Mouse (Mus musculus): ENCODE data around the gene Copz1.
A peak's percentile ranks its signal among the peaks of the same experiment; 100 is the strongest.
"Not testable (repeated sequence)": the region's sequence is repeated elsewhere in the genome, so short reads cannot be mapped to it uniquely, and the experiment has no call there.

Gene Copz1

DNA sequence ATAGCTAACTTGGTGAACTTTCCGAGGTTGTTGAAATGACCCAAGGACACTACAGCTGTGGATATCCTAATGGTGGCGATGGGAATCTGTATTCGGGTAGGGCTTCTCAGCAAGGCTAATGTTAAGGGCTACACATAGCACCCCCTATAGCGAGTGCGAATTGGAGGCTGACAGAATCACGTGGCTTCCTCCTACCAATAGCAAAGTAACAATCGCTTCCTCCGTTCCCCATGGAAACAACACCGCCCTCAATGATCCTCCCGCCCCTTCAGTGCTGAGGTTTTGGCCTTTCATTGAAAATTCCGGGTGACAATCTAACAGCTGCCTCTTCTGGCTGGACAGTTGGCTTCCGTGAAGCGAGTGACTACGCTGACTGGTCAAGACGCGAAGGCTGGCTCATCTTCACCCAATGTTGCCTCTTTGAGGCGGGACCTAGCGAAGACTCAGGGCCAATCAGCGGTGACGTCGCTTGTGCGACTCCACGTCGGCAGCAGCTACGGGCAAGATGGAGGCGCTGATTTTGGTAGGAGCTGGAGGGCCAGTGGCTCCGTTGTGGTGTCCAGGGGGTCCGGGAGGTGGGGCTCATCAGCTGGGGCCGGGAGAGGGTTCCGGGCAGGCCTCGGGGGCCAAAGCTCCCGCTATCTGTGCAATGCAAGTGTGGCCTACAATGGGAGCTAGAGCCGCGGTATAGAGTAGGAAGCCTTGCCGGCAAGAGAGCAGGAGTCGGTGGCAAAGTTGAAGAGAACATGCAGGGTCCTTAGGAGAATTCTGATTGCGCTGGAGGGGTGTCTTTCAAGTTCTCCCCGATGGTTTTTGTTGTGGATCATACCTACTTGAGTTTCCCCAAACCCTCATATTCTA lies at the start of gene Copz1:
TSS of gene Copz1 (plus strand) at position 296 of the 861 bp plus-strand sequence.
- peak; percentile 86 to 95 for DNase-seq

DNA sequence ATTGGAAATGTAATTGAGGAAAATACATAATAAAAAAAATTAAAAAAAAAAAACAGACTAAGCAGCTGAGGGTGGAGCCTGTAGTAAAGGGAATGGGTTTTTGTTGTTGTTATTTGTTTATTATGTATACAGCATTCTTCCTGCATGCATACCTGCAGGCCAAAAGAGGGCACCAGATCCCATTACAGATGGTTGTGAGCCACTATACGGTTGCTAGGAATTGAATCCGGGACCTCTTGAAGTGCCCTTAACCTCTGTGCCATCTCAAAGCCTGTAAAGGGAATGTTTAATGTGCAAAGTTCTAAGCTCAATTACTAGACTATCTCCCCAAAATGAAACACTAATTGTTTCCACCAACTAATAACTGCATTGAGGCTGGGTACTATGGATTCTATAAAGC lies 48.4 kb upstream of the Copz1 start:
- no peak for DNase-seq

DNA sequence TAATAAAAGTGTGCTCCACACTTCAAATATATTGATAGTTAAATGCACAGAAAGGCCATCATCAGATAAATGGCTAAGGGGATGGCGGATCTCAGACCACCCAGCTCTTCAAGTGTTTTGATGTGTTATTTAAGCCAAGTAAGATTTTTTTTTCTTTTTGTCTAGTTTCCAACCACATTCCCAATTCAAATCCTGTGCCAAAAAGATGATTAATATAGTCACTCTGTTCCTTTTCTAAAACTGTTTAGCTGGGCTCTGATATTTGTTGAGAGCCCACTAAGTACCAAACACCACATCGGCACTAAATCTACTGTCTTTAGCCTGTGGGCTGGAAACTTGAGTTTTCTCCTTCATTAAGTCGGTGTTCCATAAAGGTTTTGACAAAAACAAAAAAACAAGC lies 45.5 kb upstream of the Copz1 start:
- no peak for DNase-seq

DNA sequence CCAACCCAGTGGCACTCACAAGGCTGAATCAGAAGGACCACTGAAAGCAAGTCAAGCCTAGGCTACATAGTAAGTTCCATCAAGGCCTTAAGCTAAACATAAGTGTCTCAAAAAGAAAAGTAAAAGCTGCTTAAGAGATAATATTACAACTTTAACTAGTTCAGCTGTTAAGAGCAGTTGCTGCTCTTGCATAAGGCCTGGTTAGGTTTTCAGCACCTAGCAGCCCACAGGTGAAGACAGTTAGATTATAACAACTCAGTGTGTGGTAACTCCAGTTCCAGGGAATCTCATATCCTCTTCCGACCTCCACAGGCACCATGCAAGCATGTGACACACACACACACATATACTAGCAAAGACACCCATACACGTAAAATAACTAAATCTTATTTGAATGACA lies 44.9 kb upstream of the Copz1 start:
- DNase-seq, result no peak

DNA sequence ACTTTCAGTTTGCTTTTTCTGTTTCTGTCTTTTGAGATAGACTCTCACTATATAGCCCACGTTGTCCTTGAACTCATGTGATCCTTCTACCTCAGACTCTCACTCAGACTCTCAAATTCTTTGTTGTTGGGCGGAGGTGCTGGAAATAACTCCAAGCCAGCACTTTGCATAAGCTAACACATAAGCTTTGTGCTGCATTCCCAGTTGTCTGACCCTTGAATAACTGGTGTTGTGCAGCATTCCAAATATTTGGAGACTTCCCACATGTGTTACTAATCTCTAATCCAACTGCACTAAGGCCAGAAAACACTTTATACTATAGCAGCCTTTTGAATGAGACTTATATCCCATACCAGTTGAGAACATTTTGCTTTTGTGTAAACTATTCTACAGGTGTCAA lies 43.6 kb upstream of the Copz1 start:
- no peak for DNase-seq

DNA sequence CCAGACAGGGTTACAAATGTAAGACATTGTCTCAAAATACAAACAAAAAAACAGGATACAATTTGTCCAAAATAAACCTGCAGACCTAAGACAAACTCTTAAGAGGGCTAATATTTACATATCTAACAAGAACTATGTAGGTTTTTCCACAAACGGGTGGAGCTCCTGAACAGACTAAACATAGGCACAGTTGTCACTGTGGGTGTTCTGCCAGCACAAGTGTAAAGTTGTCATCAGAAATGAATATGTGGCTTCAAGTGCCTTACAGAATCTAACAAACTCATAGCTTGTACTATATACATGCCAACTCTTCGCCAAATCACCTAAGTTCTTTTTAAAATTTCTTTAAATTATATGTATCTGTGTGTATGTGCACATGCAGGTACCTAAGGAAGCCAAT lies 39.4 kb upstream of the Copz1 start:
- no peak for DNase-seq

DNA sequence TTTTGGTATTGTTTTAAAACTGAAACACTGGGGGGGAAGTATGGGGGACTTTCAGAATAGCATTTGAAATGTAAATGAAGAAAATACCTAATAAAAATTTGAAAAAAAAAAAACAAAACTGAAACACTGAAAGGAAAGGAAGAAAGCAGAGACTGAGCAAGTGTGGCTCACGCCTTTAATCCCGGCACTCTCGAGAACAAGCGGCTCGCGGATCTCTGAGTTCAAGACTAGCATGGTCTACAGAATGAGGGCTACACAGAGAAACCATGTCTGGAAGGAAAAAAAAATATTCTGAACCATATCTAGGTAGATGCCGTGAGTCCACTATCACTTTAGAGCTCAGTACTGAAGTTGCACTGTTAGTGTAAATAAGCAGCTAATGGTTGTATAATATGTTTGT lies 35.2 kb upstream of the Copz1 start:
- DNase-seq, result no peak

DNA sequence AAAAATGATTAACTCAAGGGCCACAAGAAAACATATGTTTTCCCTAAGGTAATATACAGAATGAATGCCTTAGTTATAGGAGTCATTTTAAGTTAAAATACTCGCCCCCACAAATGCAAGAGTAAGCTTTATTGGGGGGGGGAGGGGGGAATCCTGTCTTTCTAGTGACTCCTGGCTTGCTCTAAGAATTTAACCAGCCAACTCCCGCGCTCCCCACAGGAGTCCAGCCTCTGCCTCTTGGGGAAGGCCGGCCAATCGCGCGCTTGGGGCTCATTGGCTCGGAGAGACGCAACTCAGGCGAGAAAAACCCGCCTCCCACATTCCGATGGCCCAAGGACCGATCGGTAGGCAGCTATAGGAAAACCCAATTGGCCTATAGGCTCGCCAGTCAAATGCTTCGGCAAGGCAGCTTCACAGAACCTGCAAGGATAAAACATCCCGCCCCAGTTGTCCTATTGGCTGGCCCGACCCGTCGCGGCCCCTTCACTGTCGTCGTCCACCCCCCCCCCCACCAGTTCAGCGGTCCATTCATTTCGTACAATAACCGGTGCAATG lies 33.3 kb upstream of the Copz1 start:
- DNase-seq, result peak; percentile 85 to 93

DNA sequence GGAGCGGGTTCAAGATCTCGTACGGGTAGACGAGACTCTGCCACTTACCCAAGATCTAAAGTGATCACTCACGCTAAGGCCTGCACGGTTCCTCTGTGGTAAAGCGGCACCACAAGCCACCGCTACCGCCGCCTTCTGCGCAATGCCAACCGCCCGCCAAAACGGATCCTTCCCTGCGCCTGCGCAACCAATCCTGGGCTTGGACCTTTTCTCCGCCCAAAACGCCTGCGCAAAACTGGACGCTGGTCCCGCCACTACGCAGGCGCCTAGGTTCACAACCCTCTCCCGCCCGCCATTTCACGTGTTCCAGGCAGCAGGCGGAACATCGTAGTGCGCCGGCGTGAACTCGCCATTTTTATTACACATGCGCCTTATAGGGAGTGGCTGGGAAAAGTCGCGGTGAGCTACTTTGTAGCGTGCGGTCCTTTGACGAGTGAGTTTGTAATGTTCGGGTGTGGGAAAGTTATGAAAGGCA lies 32.8 kb upstream of the Copz1 start, which contains the start of gene Cbx5:
TSS of gene Cbx5 (minus strand) at position 132 of the 475 bp plus-strand sequence.
- peak; percentile 93 to 97 for DNase-seq

DNA sequence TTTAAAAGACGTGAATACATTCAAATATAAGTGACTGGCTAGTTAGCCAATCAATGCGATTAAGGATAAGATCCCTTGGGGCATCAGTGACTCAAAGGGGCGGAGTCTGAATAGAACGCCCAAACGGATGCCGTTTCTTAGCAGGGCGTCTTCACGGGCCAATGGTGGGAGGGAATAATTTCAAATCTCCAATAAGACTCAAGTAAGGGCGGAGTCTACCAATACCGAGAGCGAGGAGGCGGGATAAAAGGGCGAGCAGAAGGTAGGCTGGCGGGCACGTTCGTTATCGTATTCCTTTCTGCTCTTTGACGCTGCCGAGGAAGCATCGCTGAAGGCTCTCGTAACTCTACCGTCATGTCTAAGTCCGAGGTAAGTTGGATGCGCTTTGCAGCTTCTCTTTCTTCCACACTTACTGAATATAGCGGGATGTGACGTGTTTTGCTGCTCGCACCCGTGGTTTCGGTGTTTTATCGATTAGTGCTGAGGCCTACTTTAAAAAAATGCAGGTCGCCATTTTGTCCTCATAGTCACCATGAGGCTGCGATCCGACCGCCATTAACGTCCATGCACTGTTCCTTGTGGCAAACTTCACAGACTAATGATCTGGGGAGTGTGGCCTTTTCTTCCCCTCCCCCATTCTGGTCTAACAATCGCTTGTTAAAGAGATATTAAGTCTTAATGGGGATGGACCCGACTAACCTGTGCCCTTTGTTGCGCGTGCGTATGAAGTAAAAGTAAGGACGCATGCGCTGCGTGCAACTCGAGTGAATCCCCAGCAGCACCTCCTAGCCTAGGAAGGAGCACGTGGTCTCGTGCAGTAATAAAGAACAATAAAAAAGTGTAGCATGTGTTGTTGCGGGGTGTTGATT lies 32.1 kb upstream of the Copz1 start, which contains the start of gene Hnrnpa1:
TSS of gene Hnrnpa1 (plus strand) at position 273 of the 869 bp plus-strand sequence.
- DNase-seq, result peak; percentile 87 to 93

DNA sequence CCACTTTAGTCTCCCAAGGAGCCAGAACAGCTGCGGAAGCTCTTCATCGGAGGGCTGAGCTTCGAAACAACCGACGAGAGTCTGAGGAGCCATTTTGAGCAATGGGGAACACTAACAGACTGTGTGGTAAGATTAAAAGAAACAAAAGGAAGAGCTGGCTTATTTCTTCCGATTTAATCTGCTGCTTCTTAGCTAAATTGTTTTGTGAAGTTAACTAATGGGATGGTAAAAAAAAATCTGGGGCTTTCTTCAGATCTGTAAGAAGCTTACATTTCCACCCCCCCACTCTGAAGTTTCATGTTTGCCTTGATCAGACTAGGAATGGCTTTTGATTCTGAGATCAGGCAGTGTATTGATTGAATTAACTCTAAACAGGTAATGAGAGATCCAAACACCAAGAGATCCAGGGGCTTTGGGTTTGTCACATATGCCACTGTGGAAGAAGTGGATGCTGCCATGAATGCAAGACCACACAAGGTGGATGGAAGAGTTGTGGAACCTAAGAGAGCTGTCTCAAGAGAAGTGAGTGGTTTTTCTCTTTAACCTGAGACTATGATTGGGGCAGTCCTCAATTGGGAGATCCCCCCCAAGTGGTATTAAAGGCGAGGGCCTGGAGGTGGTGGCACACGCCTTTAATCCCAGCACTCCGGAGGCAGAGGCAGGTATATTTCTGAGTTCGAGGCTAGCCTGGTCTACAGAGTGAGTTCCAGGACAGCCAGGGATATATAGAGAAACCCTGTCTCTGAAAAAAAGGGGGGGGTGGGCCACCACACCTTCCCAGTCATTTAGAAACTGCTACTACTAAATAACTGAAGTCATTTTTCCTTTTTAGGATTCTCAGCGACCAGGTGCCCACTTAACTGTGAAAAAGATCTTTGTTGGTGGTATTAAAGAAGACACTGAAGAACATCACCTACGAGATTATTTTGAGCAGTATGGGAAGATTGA lies 31.2 kb upstream of the Copz1 start:
- not testable (repeated sequence) for DNase-seq

DNA sequence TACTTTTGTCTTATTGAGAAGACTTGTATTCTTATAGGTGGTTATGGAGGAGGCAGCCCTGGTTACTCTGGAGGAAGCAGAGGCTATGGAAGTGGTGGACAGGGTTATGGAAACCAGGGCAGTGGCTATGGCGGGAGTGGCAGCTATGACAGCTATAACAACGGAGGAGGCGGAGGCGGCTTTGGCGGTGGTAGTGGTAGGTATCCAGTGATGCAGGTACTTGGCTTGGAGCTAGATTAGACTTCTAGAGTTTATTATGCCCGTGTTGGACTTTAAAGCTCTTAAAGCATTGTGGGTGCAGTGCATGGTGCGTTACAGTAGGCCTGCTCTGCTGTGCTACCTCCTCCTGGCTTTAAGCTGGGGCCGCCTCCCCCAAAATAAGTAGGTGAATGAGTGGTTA lies 29.6 kb upstream of the Copz1 start:
- no peak for DNase-seq

DNA sequence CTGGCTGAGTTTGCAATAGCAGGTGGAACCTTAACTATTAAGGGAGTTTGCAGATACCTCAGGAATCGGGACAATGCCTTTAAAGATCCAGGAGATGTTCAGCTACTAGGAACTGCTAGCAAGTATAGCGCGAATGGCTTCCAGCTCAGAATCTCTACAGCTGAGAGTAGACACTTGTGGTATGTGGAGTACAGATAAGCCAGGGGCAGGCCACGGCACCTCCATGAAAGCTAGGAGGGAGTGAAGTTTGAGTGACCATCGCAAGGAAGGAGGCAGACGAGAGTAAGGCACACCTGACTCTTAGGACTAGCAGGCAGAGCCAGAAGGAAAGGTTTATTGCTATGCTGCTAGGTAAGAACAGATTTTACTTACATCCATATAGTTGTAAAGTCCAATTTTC lies 26.9 kb upstream of the Copz1 start:
- DNase-seq, result no peak

DNA sequence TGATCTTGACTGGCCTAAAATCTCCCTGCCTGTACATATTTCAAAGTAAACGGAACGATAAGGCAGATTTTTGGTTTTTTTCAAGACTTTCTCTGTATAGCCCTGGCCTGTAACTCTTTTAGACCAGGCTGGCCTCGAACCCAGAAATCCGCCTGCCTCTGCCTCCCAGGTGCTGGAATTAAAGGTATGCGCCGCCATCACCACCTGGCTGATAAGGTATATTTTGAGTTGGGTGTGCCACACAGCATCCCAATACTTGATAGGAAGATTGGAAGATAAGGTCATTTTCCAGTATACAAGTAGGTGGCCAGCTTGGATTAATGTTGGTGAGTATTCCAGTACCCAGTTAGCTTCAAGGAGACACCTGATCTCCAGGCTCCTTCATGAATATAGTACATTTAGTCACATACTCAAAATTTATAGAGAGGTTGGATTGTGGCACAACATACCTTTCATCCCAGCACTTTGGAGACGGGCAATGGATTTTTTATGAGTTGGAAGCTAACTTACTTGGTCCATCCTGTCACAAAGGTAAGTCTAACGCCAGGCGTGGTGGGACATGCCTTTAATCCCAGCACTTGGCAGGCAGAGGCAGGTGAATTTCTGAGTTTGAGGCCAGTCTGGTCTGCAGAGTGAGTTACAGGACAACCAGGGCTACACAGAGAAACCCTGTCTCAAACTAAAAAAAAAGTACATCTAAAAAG lies 25.3 kb upstream of the Copz1 start:
- DNase-seq, result no peak

DNA sequence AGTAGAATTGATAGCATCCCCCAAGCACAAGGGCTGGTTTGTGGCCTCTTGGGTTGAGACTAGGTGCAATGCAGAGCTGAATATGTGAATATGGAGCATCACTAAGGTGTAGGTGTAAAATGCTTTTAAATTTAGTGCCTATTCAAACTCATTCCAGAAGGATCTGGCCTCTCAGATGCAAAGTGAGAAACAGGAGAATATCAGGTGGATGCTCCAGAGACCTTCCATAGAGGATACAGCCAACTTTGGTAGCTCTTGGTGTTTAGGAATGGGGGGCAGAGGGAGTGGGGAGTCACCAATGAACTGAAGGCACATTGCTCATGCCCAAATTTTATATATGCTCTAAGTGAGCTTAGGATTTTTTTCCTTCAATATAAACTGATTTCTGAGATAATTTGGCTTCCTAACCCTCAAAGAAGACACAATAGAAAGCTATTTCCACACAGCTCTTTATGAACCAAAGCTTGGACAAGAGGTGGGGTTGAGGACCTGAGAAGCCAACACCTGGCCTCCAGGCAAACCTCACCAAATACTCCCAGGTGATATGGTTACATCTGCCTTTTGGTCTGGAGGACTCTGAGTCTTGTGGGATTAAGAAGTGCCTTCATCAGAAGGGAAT lies 24.6 kb upstream of the Copz1 start:
- DNase-seq, result no peak

DNA sequence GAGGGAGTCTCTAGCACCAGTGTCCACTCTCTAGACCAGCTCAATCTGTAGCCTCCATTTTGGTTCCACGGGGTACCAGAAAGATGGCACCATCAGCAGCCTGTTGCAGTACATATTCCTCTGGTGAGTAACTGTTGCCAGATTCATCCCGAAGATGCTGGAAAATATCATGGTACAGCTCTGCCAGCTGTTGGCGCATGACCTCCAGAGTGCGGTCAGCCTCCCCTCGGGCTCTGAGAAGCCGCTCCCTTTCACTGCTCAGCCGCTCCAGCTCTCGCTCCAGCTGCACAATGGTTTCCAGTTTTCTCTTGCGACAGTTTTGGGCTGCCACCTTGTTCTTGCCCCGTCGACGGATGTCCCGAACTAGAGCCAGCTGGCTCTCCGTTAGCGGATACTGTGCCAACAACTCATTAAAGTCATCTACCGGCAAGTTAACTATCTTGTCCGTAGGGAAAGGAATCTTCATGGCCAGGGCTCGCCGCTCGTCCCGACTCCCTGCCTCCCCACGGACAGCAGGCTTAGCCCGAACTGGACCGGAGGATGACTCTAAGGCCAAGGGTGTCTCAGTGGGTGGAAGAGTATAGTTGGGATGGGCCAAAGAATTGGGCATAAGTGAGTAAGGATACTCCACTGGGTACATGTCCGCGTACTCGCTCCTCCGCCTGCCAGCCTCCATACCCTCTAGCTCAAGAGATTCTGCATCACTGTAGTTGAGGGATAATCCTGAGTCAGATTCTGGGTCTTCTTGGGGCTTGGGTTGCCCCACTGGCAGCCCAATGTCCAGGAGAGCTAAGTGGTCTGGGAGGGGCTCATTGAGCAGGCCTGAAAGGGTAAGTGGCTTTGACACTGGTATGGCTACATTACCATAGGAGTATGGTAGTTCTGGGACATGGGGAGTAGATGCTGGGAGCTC lies 23.9 kb upstream of the Copz1 start:
- no peak for DNase-seq

DNA sequence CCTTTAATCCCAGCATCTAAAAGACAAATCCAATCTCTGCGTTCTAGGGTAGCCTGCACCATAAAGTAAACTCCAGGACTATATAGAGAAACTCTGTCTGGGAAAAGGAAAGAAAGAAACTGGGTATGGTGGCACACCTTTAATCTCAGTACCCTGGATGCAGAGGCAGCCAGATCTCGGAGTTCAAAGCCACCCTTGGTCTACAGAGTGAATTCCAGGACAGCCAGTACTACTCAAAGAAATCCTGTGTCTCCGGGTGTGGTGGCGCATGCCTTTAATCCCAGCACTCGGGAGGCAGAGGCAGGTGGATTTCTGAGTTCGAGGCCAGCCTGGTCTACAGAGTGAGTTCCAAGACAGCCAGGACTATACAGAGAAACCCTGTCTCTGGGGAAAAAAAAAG lies 23.0 kb upstream of the Copz1 start:
- not testable (repeated sequence) for DNase-seq

DNA sequence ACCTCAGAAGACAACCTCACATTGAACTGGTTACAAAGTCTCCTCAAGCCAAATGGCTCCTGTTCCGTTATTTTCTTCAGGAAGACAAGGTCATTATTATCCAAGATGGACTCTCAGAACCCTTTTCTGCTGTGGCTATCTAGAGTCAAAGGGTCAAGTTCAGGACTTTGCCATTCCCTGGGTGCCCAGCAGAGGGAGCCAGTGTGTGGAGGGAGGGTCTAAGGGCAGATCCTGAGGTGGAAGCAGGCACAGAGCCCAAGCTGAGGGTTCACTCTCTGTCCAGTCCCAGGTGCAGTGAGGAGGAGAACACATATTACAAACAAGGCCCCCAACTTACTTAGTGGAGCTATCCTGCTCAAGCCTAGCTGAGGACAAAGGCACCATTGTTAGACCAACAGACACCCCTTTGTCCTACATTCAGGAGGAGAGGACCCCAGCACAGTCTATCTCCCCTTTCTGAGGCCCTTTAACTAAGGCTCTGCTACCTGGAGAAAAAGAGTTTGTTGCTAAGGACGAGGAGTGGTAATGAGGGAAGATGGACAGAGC lies 22.2 kb upstream of the Copz1 start:
- peak; percentile 71 to 77 for DNase-seq

DNA sequence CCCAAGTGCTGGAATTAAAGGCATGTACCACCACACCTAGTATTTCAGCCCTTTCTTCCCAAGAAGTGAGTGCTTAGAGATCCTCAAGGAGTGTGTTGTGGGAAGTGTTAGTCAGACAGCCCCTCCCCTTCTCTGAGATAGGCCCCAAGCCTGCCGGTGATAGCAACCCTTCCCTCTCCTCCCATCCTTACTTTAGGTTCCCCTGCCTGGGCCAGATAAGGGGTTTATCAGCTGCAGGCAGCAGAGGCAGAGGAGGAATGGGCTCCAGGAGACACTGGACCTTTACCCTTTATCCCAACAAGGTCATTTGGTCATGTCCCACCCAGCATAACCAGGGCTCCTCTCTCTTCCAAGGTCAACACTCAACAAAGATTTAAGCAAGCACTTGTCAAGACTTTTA lies 20.9 kb upstream of the Copz1 start:
- no peak for DNase-seq
